Mouse (Mus musculus) midbrain, embryonic 11.5 days (tissue): ENCODE data around the gene Daxx. TPM values are rescaled to one million over a fixed set of nuclear protein-coding genes. Genes with fewer than 3 reads are reported as not detected.
"Not testable (repeated sequence)": the region's sequence is repeated elsewhere in the genome, so short reads cannot be mapped to it uniquely, and the experiment has no call there.

Source experiments
- ATAC-seq: fragments of 200-750 bp; cut with Nextera tagmentation; 2 replicates; pipeline ENCODE4 v1.8.0; 2017; ENCODE audit warnings: moderate TSS enrichment, moderate library complexity; ENCODE audit not compliant: low FRiP score
- DNase-seq: peaks from one replicate; pipeline ENCODE4 v3.0.0; 2015; ENCODE audit warnings: low spot score; ENCODE audit errors: missing footprints
- H3K27ac ChIP-seq: fragments of 300-500 bp; sonication (generic); 2 replicates; pipeline ENCODE4 v1.5.1; 2014; ENCODE audit warnings: low read depth, low read length
- H3K27me3 ChIP-seq: fragments of 300-500 bp; sonication (generic); 2 replicates; pipeline ENCODE4 v1.6.1; 2014; ENCODE audit warnings: mild to moderate bottlenecking, low read length, moderate library complexity, mixed read lengths; ENCODE audit not compliant: control insufficient read depth, insufficient read depth
- H3K36me3 ChIP-seq: fragments of 300-500 bp; sonication (generic); 2 replicates; pipeline ENCODE4 v1.6.1; 2014; ENCODE audit warnings: mild to moderate bottlenecking, low read length, moderate library complexity, mixed read lengths; ENCODE audit not compliant: control insufficient read depth, insufficient read depth
- H3K4me1 ChIP-seq: fragments of 300-500 bp; sonication (generic); 2 replicates; pipeline ENCODE4 v1.6.1; 2014; ENCODE audit warnings: low read length; ENCODE audit not compliant: control insufficient read depth, insufficient read depth
- H3K4me2 ChIP-seq: fragments of 300-500 bp; sonication (generic); 2 replicates; pipeline ENCODE4 v1.6.1; 2014; ENCODE audit warnings: mild to moderate bottlenecking, moderate library complexity
- H3K4me3 ChIP-seq: fragments of 300-500 bp; sonication (generic); 2 replicates; pipeline ENCODE4 v1.5.1; 2014; ENCODE audit warnings: low read depth, low read length
- H3K9ac ChIP-seq: fragments of 300-500 bp; sonication (generic); 2 replicates; pipeline ENCODE4 v1.6.1; 2014; ENCODE audit warnings: low read length
- H3K9me3 ChIP-seq: fragments of 300-500 bp; sonication (generic); 2 replicates; pipeline ENCODE4 v1.6.1; 2016; ENCODE audit warnings: low read length; ENCODE audit not compliant: control insufficient read depth
- WGBS: fragments of 180-500 bp; shearing (Covaris S2); extraction: QIAGEN DNeasy Blood & Tissue Kit; methylation state at CpG from one replicate; pipeline ENCODE4 v1.1.7; 2014; 5-methylcytosine and 5-hydroxymethylcytosine counted together
- polyA plus RNA-seq: library from polyadenylated mRNA; unstranded; fragments of >200 nt; fragmentation: Nextera tagmentation; extraction: Ambion mirVana; gene quantifications from 2 replicates; pipeline ENCODE4 v1.2.1, GENCODE M21; 2014

Gene Daxx
- polyA plus RNA-seq = 59.5 and 60.4 TPM in 2 replicates

- H3K36me3 ChIP-seq = peaks cover 18% of the 10 kb centered on the region
- H3K9ac ChIP-seq = peak within 1 kb of the TSS; percentile 88
- peak within 1 kb of the TSS; percentile 65 for H3K27ac ChIP-seq
- H3K4me3 ChIP-seq = peak within 1 kb of the TSS; percentile 83
- ATAC-seq (peak; percentile 98), DNase-seq (peak; percentile 99)
- no peaks in the 10 kb centered on the region for H3K9me3 ChIP-seq
- WGBS = under 1% methylated on average over 62 of the region's 68 CpGs
- H3K4me1 ChIP-seq = peaks cover 15% of the 10 kb centered on the region
- peak within 1 kb of the TSS; percentile 99 for H3K4me2 ChIP-seq
- H3K27me3 ChIP-seq = no peaks in the 10 kb centered on the region
Observed at GRCm38 (mm10) chr17:33909077-33909868, at the start of gene Daxx. Gene Daxx (plus strand): TSS chr17:33909414.

DNA sequence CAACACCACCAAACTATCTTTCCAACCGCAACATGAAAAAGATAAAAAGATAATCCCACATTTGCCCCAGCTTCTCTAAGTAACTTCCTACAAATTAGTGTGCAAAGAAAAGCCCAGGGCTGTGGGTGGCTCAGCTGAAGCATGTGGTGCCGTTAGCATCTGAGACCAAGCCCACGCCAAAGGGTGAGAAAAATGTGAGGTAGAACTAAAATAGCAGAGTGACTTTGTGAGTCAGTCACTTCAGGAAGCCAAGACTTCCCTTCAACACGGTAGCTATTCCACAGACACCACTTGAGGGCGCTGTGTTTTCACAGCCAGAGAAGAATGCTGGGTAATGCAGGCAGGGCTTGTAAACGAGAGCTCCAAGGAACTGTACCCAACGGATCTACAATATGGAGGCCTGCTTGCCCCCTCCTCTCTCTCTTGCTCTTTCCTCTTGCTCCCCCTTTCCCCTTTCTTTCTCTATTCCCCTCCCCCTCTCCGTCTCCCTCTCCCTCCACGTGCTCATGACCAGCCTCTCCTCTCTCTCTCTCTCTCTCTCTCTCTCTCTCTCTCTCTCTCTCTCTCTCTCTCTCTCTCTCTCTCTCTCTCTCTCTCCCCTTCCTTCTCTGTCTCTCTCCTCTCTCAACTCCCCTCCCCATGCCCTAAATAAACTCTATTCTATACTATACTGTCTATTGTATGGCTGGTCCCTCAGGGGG lies 43.7 kb upstream of the Daxx start:
- H3K9ac ChIP-seq = no peak overlapping the region
- 46% methylated on average over 9 of the region's 9 CpGs for WGBS
- DNase-seq (no peak), ATAC-seq (no peak)
- no peak overlapping the region for H3K4me3 ChIP-seq
- no peaks in the 10 kb centered on the region for H3K9me3 ChIP-seq
- no peak overlapping the region for H3K4me2 ChIP-seq
- no peaks in the 10 kb centered on the region for H3K36me3 ChIP-seq
- no peak overlapping the region for H3K27ac ChIP-seq
- H3K27me3 ChIP-seq = no peaks in the 10 kb centered on the region
- H3K4me1 ChIP-seq = no peaks in the 10 kb centered on the region

- H3K27me3 ChIP-seq, DNase-seq, H3K4me3 ChIP-seq, ATAC-seq, H3K27ac ChIP-seq, H3K4me2 ChIP-seq, H3K9ac ChIP-seq, H3K36me3 ChIP-seq, H3K9me3 ChIP-seq, H3K4me1 ChIP-seq: not testable (repeated sequence)
- 65% methylated on average over 4 of the region's 12 CpGs for WGBS
Observed at GRCm38 (mm10) chr17:33873537-33873936, 35.7 kb upstream of the Daxx start, which contains the start of gene Gm7029. Gene Gm7029 (plus strand): TSS chr17:33873837.

DNA sequence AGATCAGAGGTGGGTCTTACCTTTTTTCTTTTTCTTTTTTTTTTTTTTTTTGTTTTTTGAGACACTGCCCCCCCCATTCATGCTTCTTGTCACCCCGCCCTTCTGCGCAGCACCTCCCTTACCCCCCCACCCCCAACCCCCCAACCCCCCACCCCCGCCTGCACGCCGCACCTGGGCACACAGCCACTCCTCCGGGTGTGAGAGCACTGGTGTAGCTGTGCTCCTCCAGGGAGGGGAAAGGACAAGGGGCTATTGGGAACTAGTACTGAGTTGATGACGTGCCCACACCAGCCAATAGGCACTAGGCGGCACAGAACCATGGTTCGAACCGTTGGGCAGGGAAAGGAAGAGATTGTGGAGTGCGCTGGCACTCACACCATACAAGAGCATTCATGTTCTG lies 34.8 kb upstream of the Daxx start:
- DNase-seq (no peak), ATAC-seq (no peak)
- Histone ChIP-seq H3K27ac (no peak overlapping the region), H3K27me3 (no peaks in the 10 kb centered on the region), H3K4me2 (no peak overlapping the region), H3K4me1 (no peaks in the 10 kb centered on the region), H3K9ac (no peak overlapping the region), H3K4me3 (no peak overlapping the region), H3K36me3 (peaks cover 2% of the 10 kb centered on the region; the same call in 1 of the 2 replicates), H3K9me3 (no peaks in the 10 kb centered on the region)
- WGBS = 92% methylated on average over 11 of the region's 11 CpGs

DNA sequence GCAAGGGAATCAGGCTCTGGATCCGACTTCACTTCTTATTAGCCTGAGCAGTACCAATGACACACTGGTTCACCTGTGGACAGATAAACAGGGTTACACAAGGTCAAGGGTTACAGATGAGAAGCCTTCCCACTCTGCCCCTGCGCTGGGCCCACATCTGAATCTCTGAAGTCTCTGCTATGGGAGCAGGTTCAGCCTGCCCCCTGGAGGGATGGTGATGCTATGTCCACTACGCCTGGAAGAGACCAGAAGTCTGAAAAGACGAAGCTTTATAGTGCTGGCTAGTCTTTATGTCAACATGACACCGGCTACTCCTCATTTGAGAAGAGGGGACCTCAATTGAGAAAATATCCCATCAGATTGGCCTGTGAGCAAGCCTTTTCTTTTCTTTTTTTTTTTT lies 33.4 kb upstream of the Daxx start:
- H3K36me3 ChIP-seq = not testable (repeated sequence)

GRCm38 (mm10) chr17:33884320-33884719 lies 24.9 kb upstream of the Daxx start:
- not testable (repeated sequence) for ATAC-seq, H3K36me3 ChIP-seq, H3K9ac ChIP-seq, H3K4me2 ChIP-seq, H3K27me3 ChIP-seq, H3K9me3 ChIP-seq, H3K4me3 ChIP-seq, H3K27ac ChIP-seq, H3K4me1 ChIP-seq
- peak; percentile 65 for DNase-seq
- WGBS = 93% methylated on average over 9 of the region's 11 CpGs

More for the DNA sequence above, 33.4 kb upstream of the Daxx start:
- DNase-seq, H3K27ac ChIP-seq, H3K27me3 ChIP-seq, H3K9ac ChIP-seq, ATAC-seq, H3K4me2 ChIP-seq, H3K4me3 ChIP-seq, H3K4me1 ChIP-seq, H3K9me3 ChIP-seq: not testable (repeated sequence)
- WGBS = 79% methylated on average over 5 of the region's 5 CpGs

GRCm38 (mm10) chr17:33887802-33888201 lies 21.4 kb upstream of the Daxx start:
- H3K9ac ChIP-seq, H3K36me3 ChIP-seq, H3K27me3 ChIP-seq, ATAC-seq, H3K4me2 ChIP-seq, DNase-seq, H3K4me1 ChIP-seq, H3K27ac ChIP-seq, H3K9me3 ChIP-seq, H3K4me3 ChIP-seq: not testable (repeated sequence)
- 66% methylated on average over 2 of the region's 2 CpGs for WGBS

DNA sequence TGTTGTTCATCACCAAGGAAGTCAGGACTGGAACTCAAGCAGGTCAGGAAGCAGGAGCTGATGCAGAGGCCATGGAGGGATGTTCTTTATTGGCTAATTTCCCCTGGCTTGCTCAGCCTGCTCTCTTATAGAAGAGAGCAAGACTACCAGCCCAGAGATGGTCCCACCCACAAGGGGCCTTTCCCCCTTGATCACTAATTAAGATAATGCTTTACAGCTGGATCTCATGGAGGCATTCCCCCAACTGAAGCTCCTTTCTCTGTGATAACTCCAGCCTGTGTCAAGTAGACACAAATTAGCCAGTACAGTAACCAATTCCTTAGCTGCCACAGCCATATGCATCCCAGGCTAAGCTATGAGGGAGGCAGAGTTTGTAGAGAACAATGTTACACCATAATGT lies 21.0 kb upstream of the Daxx start:
- not testable (repeated sequence) for H3K36me3 ChIP-seq, ATAC-seq

GRCm38 (mm10) chr17:33889941-33890532 lies 19.2 kb upstream of the Daxx start:
- under 1% methylated on average over 40 of the region's 44 CpGs for WGBS
- H3K4me1 ChIP-seq, H3K9me3 ChIP-seq, ATAC-seq, H3K36me3 ChIP-seq, H3K27me3 ChIP-seq: not testable (repeated sequence)
- DNase-seq = peak; percentile 90
- peak overlapping the region; percentile 71 for H3K9ac ChIP-seq
- peak overlapping the region; percentile 30; the same call in 1 of the 2 replicates for H3K27ac ChIP-seq
- H3K4me2 ChIP-seq = peak overlapping the region; percentile 58
- H3K4me3 ChIP-seq = peak overlapping the region; percentile 67

More for the DNA sequence above, 21.0 kb upstream of the Daxx start:
- not testable (repeated sequence) for H3K27me3 ChIP-seq, DNase-seq, H3K4me2 ChIP-seq, H3K4me1 ChIP-seq, H3K9me3 ChIP-seq, H3K4me3 ChIP-seq, H3K27ac ChIP-seq
- H3K9ac ChIP-seq = 0 out of 2 replicates have a peak overlapping the region, but pooled peaks have one; percentile 2
